Mouse (Mus musculus): Measurements from ENCODE around the gene D7Ertd443e. TPM values are rescaled to one million over a fixed set of nuclear protein-coding genes. Genes with fewer than 3 reads are reported as not detected.

D7Ertd443e gene
- total and polyA plus RNA-seq, 3 experiments = 0.22 TPM; not detected in 2

- no peaks in the 10 kb centered on the region for H3K36me3 ChIP-seq (replicated peaks)
- no peak overlapping the region for H3K4me3 ChIP-seq (ENCODE audit: low read depth, low read length)
- DNase-seq (ENCODE audit: low spot score) (no peak), ATAC-seq (ENCODE audit: extremely low read depth, insufficient number of reproducible peaks, low FRiP score, poor library complexity, severe bottlenecking) (no peak)
- no peaks in the 10 kb centered on the region for H3K4me1 ChIP-seq (ENCODE audit: insufficient read depth, low read depth, low read length)
- no peaks in the 10 kb centered on the region for H3K27me3 ChIP-seq (ENCODE audit: insufficient read depth, low read length)
- H3K9me3 ChIP-seq (replicated peaks) = peaks cover 68% of the 10 kb centered on the region
- TF ChIP-seq CTCF (IDR thresholded peaks at IDR 0.05; ENCODE audit: low read depth, low read length) = no peak
- TF ChIP-seq GATA2 (IDR thresholded peaks at IDR 0.05; ENCODE audit: borderline replicate concordance, low read depth, low read length) = no peak
- TF ChIP-seq TAL1 (conservative IDR thresholded peaks at IDR 0.05; ENCODE audit: low read depth, low read length) = no peak
These were observed 155.6 kb downstream of the D7Ertd443e start for GRCm38 (mm10) chr7:134229899-134230298.

- no peaks in the 10 kb centered on the region for H3K36me3 ChIP-seq (replicated peaks)
- no peak for TF ChIP-seq GATA1 (IDR thresholded peaks at IDR 0.05; ENCODE audit: borderline replicate concordance, low read length)
- DNase-seq (ENCODE audit: low spot score) (no peak), ATAC-seq (ENCODE audit: extremely low read depth, insufficient number of reproducible peaks, low FRiP score, poor library complexity, severe bottlenecking) (no peak)
- H3K4me3 ChIP-seq (ENCODE audit: low read depth, low read length) = no peak overlapping the region
- H3K9me3 ChIP-seq (replicated peaks) = peaks cover 78% of the 10 kb centered on the region
- no peaks in the 10 kb centered on the region for H3K4me1 ChIP-seq (ENCODE audit: insufficient read depth, low read depth, low read length)
- H3K27me3 ChIP-seq (ENCODE audit: insufficient read depth, low read length) = no peaks in the 10 kb centered on the region
These were observed 157.5 kb downstream of the D7Ertd443e start for GRCm38 (mm10) chr7:134227773-134228455.

GRCm38 (mm10) chr7:134227101-134227500 is 158.4 kb downstream of the D7Ertd443e start:
- no peak overlapping the region for H3K4me3 ChIP-seq (ENCODE audit: low read depth, low read length)

GRCm38 (mm10) chr7:134226231-134226630 is 159.2 kb downstream of the D7Ertd443e start:
- Histone ChIP-seq H3K4me3 (ENCODE audit: low read depth, low read length) (no peak overlapping the region), H3K4me1 (ENCODE audit: insufficient read depth, low read depth, low read length) (no peaks in the 10 kb centered on the region), H3K36me3 (replicated peaks) (no peaks in the 10 kb centered on the region), H3K9me3 (replicated peaks) (peaks cover 77% of the 10 kb centered on the region), H3K27me3 (ENCODE audit: insufficient read depth, low read length) (no peaks in the 10 kb centered on the region)
- TF ChIP-seq GATA1 (IDR thresholded peaks at IDR 0.05; ENCODE audit: borderline replicate concordance, low read length) (no peak), TAL1 (conservative IDR thresholded peaks at IDR 0.05; ENCODE audit: low read depth, low read length) (no peak), GATA2 (IDR thresholded peaks at IDR 0.05; ENCODE audit: borderline replicate concordance, low read depth, low read length) (no peak), POLR2AphosphoS5 (IDR thresholded peaks at IDR 0.05; ENCODE audit: insufficient replicate concordance, low read depth, low read length) (no peak), CTCF (IDR thresholded peaks at IDR 0.05; ENCODE audit: low read depth, low read length) (no peak)
- ATAC-seq (ENCODE audit: extremely low read depth, insufficient number of reproducible peaks, low FRiP score, poor library complexity, severe bottlenecking) (no peak), DNase-seq (ENCODE audit: low spot score) (no peak)

More at GRCm38 (mm10) chr7:134227101-134227500, 158.4 kb downstream of the D7Ertd443e start:
- ATAC-seq (ENCODE audit: extremely low read depth, insufficient number of reproducible peaks, low FRiP score, poor library complexity, severe bottlenecking) (no peak), DNase-seq (ENCODE audit: low spot score) (no peak)
- Histone ChIP-seq H3K27me3 (ENCODE audit: insufficient read depth, low read length) (no peaks in the 10 kb centered on the region), H3K36me3 (replicated peaks) (no peaks in the 10 kb centered on the region), H3K4me1 (ENCODE audit: insufficient read depth, low read depth, low read length) (no peaks in the 10 kb centered on the region), H3K9me3 (replicated peaks) (peaks cover 81% of the 10 kb centered on the region)
- TF ChIP-seq POLR2AphosphoS5 (IDR thresholded peaks at IDR 0.05; ENCODE audit: insufficient replicate concordance, low read depth, low read length) (no peak), TAL1 (conservative IDR thresholded peaks at IDR 0.05; ENCODE audit: low read depth, low read length) (no peak), GATA1 (IDR thresholded peaks at IDR 0.05; ENCODE audit: borderline replicate concordance, low read length) (no peak), GATA2 (IDR thresholded peaks at IDR 0.05; ENCODE audit: borderline replicate concordance, low read depth, low read length) (no peak), CTCF (IDR thresholded peaks at IDR 0.05; ENCODE audit: low read depth, low read length) (no peak)

- Histone ChIP-seq H3K4me3 (ENCODE audit: low read depth, low read length) (no peak overlapping the region; the same call in 1 of the 2 replicates), H3K36me3 (replicated peaks) (no peaks in the 10 kb centered on the region), H3K4me1 (ENCODE audit: insufficient read depth, low read depth, low read length) (no peaks in the 10 kb centered on the region), H3K9me3 (replicated peaks) (peaks cover 76% of the 10 kb centered on the region), H3K27me3 (ENCODE audit: insufficient read depth, low read length) (no peaks in the 10 kb centered on the region)
- DNase-seq (ENCODE audit: low spot score) (no peak), ATAC-seq (ENCODE audit: extremely low read depth, insufficient number of reproducible peaks, low FRiP score, poor library complexity, severe bottlenecking) (no peak)
- TF ChIP-seq GATA2 (IDR thresholded peaks at IDR 0.05; ENCODE audit: borderline replicate concordance, low read depth, low read length) (no peak), GATA1 (IDR thresholded peaks at IDR 0.05; ENCODE audit: borderline replicate concordance, low read length) (no peak), CTCF (IDR thresholded peaks at IDR 0.05; ENCODE audit: low read depth, low read length) (no peak), TAL1 (conservative IDR thresholded peaks at IDR 0.05; ENCODE audit: low read depth, low read length) (no peak), POLR2AphosphoS5 (IDR thresholded peaks at IDR 0.05; ENCODE audit: insufficient replicate concordance, low read depth, low read length) (no peak)
These were observed 160.5 kb downstream of the D7Ertd443e start for GRCm38 (mm10) chr7:134224741-134225612.

GRCm38 (mm10) chr7:134224421-134224740 is 161.1 kb downstream of the D7Ertd443e start:
- DNase-seq (ENCODE audit: low spot score) = no peak
- no peak overlapping the region; the same call in 1 of the 2 replicates for H3K4me3 ChIP-seq (ENCODE audit: low read depth, low read length)

More at GRCm38 (mm10) chr7:134224421-134224740, 161.1 kb downstream of the D7Ertd443e start:
- no peaks in the 10 kb centered on the region for H3K27me3 ChIP-seq (ENCODE audit: insufficient read depth, low read length)
- no peaks in the 10 kb centered on the region for H3K4me1 ChIP-seq (ENCODE audit: insufficient read depth, low read depth, low read length)
- TF ChIP-seq GATA1 (IDR thresholded peaks at IDR 0.05; ENCODE audit: borderline replicate concordance, low read length) (no peak), CTCF (IDR thresholded peaks at IDR 0.05; ENCODE audit: low read depth, low read length) (no peak), TAL1 (conservative IDR thresholded peaks at IDR 0.05; ENCODE audit: low read depth, low read length) (no peak)
- no peaks in the 10 kb centered on the region for H3K36me3 ChIP-seq (replicated peaks)
- H3K9me3 ChIP-seq (replicated peaks) = peaks cover 74% of the 10 kb centered on the region
- no peak for ATAC-seq (ENCODE audit: extremely low read depth, insufficient number of reproducible peaks, low FRiP score, poor library complexity, severe bottlenecking)
